Mouse (Mus musculus): ENCODE data around the gene Dleu7. TPM values are rescaled to one million over a fixed set of nuclear protein-coding genes. Genes with fewer than 3 reads are reported as not detected.
A peak's percentile ranks its signal among the peaks of the same experiment; 100 is the strongest.

The Dleu7 gene
- total and polyA plus RNA-seq, 2 experiments from 2014 or later, result 16.2 to 31.2 TPM

DNA sequence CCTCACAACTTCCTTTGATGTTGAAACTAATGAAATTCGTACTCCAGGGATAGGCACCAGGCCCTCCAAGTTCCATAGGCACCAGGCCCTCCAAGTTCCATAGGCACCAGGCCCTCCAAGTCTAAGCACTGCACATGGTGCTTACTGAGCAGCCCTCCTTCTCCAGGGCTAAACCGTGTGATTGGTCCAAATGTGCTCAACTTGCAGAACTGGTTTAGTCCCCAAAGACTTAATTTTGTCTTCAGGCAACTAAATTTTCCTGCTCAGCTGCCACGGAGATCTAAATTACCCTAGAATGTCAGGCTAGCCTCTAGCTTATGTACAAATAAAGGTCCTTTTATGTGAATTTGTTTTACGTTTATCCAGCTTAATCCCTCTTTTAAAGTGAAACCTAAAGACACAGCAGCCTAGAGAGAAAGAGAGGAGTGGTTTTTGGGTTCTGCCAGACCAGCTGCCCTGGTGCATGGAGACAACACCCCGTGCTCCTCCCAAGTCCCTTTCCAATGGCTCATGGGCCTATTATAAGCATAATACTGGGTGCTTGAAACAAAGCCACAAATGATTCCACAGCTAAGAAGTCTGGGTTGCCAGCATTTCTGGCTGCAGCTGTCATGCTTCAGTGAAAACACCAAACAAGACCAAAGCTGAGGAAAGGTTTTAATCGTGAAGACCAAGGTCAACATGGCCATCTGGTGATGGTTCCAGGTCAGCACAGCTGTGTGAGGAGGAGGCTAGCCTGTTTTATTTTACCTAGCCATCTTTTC lies 29.9 kb upstream of the Dleu7 start:
- H3K27ac ChIP-seq, result no peak overlapping the region
- WGBS, result 46% methylated on average over 6 of the region's 6 CpGs
- no peak overlapping the region for H3K4me2 ChIP-seq (ENCODE audit: low read depth, low read length)
- ATAC-seq (no peak), DNase-seq (ENCODE audit: low spot score) (no peak)
- H3K36me3 ChIP-seq (ENCODE audit: insufficient read depth, low read length), result no peaks in the 10 kb centered on the region
- H3K9ac ChIP-seq (replicated peaks; ENCODE audit: low read length), result no peak overlapping the region
- no peak for TF ChIP-seq CTCF (IDR thresholded peaks at IDR 0.05; ENCODE audit: low read depth)
- H3K4me3 ChIP-seq (ENCODE audit: low read length), result no peak overlapping the region
- H3K27me3 ChIP-seq (ENCODE audit: insufficient read depth, low read length), result no peaks in the 10 kb centered on the region
- no peaks in the 10 kb centered on the region for H3K9me3 ChIP-seq (ENCODE audit: low read length)
- no peaks in the 10 kb centered on the region; the same call in 1 of the 2 replicates for H3K4me1 ChIP-seq (ENCODE audit: insufficient read depth, low read length)

DNA sequence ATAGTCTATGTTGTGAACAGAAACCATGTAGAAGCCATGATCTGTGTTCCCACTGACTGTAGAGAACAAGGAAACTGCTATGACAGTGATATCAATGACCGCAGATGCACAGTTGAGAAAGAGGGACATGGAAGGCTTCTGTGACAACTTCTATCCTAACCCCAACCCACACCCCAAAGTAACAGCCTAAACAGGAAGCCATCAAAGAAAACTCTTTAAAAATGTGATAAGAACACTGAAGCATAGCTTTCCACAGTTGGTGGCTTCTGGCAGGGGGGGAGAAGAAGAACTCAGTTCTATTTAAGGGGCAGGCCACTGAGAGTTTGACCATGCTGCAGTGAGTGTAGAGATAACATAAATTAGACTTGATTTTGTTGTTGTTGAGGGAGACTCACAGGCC lies 18.8 kb upstream of the Dleu7 start:
- WGBS, result 97% methylated on average over 1 of the region's 1 CpGs
- no peak overlapping the region for H3K4me3 ChIP-seq (ENCODE audit: low read length)
- ATAC-seq, result no peak
- no peaks in the 10 kb centered on the region for H3K4me1 ChIP-seq (ENCODE audit: insufficient read depth, low read length)
- no peaks in the 10 kb centered on the region for H3K36me3 ChIP-seq (ENCODE audit: insufficient read depth, low read length)
- no peak overlapping the region for H3K27ac ChIP-seq
- no peak for DNase-seq (ENCODE audit: low spot score)
- no peaks in the 10 kb centered on the region for H3K27me3 ChIP-seq (ENCODE audit: insufficient read depth, low read length)
- no peak for TF ChIP-seq CTCF (IDR thresholded peaks at IDR 0.05; ENCODE audit: low read depth)
- no peaks in the 10 kb centered on the region for H3K9me3 ChIP-seq (ENCODE audit: low read length)
- no peak overlapping the region for H3K4me2 ChIP-seq (ENCODE audit: low read depth, low read length)
- H3K9ac ChIP-seq (replicated peaks; ENCODE audit: low read length), result no peak overlapping the region

DNA sequence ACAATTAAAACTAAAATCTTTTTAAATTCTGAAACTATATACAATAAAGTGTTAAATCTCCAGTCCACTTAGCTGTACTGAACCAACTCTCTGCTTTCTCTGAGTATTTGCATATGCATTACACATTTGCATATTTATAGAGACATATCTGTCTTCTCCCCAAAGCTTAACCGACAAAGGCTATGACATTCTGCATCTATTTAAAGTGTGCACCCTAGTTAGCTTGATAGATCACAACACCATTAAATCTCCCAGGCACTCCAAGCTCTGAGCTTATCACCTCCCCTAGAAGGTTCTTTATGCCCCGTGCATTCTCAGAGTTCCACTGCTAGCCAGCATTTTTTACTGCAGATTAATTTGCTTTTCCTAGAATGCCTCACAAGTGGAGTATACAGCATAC lies 16.2 kb upstream of the Dleu7 start:
- Histone ChIP-seq H3K4me2 (ENCODE audit: low read depth, low read length) (no peak overlapping the region), H3K36me3 (ENCODE audit: insufficient read depth, low read length) (no peaks in the 10 kb centered on the region), H3K4me3 (ENCODE audit: low read length) (no peak overlapping the region), H3K27ac (no peak overlapping the region), H3K9ac (replicated peaks; ENCODE audit: low read length) (no peak overlapping the region), H3K4me1 (ENCODE audit: insufficient read depth, low read length) (no peaks in the 10 kb centered on the region), H3K9me3 (ENCODE audit: low read length) (no peaks in the 10 kb centered on the region), H3K27me3 (ENCODE audit: insufficient read depth, low read length) (no peaks in the 10 kb centered on the region)
- ATAC-seq (no peak), DNase-seq (ENCODE audit: low spot score) (no peak)
- no peak for TF ChIP-seq CTCF (IDR thresholded peaks at IDR 0.05; ENCODE audit: low read depth)
- WGBS, result 20% methylated on average over 2 of the region's 2 CpGs

DNA sequence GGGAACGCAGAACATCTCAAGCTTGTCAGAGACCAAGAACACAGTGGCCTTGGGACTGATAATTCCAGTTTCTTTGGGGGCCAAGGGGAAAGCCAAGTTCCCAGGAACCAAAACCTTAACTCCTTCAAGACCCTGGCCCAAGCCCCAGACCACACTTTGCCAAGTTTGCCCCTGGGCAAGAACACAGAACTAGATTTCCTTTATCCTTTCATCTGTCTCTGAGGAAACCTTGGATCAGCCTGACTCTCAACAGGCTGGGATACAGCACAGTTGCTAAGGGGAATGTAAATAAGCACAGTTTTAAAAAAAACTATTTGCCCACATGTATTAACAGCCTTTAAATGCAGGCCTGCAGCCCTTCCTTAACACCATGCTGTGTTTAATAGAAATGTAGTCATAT lies 14.7 kb upstream of the Dleu7 start:
- no peak for ATAC-seq

DNA sequence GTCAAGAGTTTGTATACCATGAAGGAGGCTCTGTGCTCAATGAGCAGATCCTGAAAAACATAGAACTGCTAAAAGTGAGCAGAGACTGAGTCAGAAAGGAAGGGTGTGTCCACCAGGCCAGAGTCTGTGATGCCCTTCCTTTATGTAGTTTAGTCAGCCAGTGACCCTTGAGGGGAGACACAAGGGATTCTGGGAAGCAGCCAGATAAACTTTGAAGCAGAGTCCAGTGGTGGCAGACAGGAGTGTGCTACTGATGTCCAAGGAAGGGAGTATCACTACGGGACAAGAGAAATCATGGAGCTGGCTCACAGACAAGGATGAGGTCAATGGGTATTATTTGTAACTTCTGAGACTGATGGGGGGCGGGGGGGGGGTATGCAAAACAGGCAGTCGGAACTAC lies 7.2 kb upstream of the Dleu7 start:
- ATAC-seq, result no peak
- no peak overlapping the region for H3K4me3 ChIP-seq (ENCODE audit: low read length)
- 63% methylated on average over 3 of the region's 3 CpGs for WGBS

More for the DNA sequence above, 14.7 kb upstream of the Dleu7 start:
- 54% methylated on average over 1 of the region's 1 CpGs for WGBS
- Histone ChIP-seq H3K4me2 (ENCODE audit: low read depth, low read length) (no peak overlapping the region), H3K27ac (no peak overlapping the region), H3K27me3 (ENCODE audit: insufficient read depth, low read length) (no peaks in the 10 kb centered on the region), H3K4me1 (ENCODE audit: insufficient read depth, low read length) (no peaks in the 10 kb centered on the region), H3K36me3 (ENCODE audit: insufficient read depth, low read length) (no peaks in the 10 kb centered on the region), H3K9me3 (ENCODE audit: low read length) (no peaks in the 10 kb centered on the region), H3K4me3 (ENCODE audit: low read length) (no peak overlapping the region), H3K9ac (replicated peaks; ENCODE audit: low read length) (no peak overlapping the region)
- peak; percentile 58 for DNase-seq (ENCODE audit: low spot score)
- TF ChIP-seq CTCF (IDR thresholded peaks at IDR 0.05; ENCODE audit: low read depth), result no peak

DNA sequence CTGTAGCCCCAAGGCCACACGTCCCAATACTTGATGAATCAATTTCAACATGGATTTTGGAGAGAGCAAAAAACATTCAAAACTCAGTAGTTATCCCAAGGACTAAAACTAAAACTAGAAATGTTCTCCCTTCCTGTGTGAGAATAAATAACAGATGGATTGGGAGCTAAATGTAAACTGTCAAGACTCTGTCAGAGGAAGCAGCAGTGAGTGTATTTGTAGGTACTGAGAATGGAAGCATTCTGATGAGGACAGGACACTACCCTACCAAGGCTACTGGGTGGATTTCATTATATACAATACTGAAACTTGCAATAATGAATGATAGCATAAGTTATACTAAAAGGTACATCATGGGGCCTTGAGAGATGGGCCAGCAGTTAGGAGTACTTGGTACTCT lies 6.0 kb upstream of the Dleu7 start:
- Histone ChIP-seq H3K4me3 (ENCODE audit: low read length) (no peak overlapping the region), H3K9me3 (ENCODE audit: low read length) (no peaks in the 10 kb centered on the region), H3K4me1 (ENCODE audit: insufficient read depth, low read length) (no peaks in the 10 kb centered on the region), H3K9ac (replicated peaks; ENCODE audit: low read length) (no peak overlapping the region), H3K27me3 (ENCODE audit: insufficient read depth, low read length) (no peaks in the 10 kb centered on the region), H3K4me2 (ENCODE audit: low read depth, low read length) (no peak overlapping the region), H3K36me3 (ENCODE audit: insufficient read depth, low read length) (no peaks in the 10 kb centered on the region), H3K27ac (no peak overlapping the region)
- ATAC-seq (no peak), DNase-seq (ENCODE audit: low spot score) (no peak)
- WGBS, result 96% methylated on average over 1 of the region's 1 CpGs
- TF ChIP-seq CTCF (IDR thresholded peaks at IDR 0.05; ENCODE audit: low read depth), result no peak

More for the DNA sequence above, 7.2 kb upstream of the Dleu7 start:
- Histone ChIP-seq H3K4me1 (ENCODE audit: insufficient read depth, low read length) (no peaks in the 10 kb centered on the region), H3K4me2 (ENCODE audit: low read depth, low read length) (no peak overlapping the region), H3K27ac (no peak overlapping the region), H3K27me3 (ENCODE audit: insufficient read depth, low read length) (no peaks in the 10 kb centered on the region), H3K9ac (replicated peaks; ENCODE audit: low read length) (no peak overlapping the region), H3K36me3 (ENCODE audit: insufficient read depth, low read length) (no peaks in the 10 kb centered on the region), H3K9me3 (ENCODE audit: low read length) (no peaks in the 10 kb centered on the region)
- no peak for DNase-seq (ENCODE audit: low spot score)
- no peak for TF ChIP-seq CTCF (IDR thresholded peaks at IDR 0.05; ENCODE audit: low read depth)

DNA sequence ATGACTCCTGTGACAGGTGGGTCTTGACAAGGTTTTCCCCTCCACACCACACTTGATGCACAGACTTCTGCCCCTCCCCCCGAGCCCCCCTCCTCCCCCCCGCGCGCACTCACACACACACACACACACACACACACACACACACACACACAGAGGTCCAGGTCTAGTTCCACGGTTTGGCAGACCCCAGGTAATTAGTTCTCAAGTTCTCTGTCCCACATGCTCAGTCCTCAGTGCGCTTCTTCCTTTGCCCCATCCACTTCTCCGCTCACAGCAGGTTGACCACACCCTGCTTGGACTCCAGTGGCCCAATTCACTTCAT lies 720 bp downstream of the Dleu7 start:
- Histone ChIP-seq H3K27me3 (ENCODE audit: insufficient read depth, low read length) (no peaks in the 10 kb centered on the region), H3K36me3 (ENCODE audit: insufficient read depth, low read length) (no peaks in the 10 kb centered on the region), H3K4me2 (ENCODE audit: low read depth, low read length) (peak overlapping the region; percentile 98), H3K27ac (0 out of 2 replicates have a peak overlapping the region, but pooled peaks have one; percentile 65), H3K4me1 (ENCODE audit: insufficient read depth, low read length) (peaks cover 9% of the 10 kb centered on the region; the same call in 1 of the 2 replicates), H3K9ac (replicated peaks; ENCODE audit: low read length) (peak overlapping the region; percentile 82; the same call in 1 of the 2 replicates), H3K9me3 (ENCODE audit: low read length) (no peaks in the 10 kb centered on the region), H3K4me3 (ENCODE audit: low read length) (peak overlapping the region; percentile 62)
- ATAC-seq (peak; percentile 44; the same call in 1 of the 2 replicates), DNase-seq (ENCODE audit: low spot score) (no peak)
- TF ChIP-seq CTCF (IDR thresholded peaks at IDR 0.05; ENCODE audit: low read depth), result no peak
- 28% methylated on average over 5 of the region's 7 CpGs for WGBS
